ENCODE assay signal across 11 mouse cellular contexts in genomic region chr16:84966983-84967382, GRCm38 (mm10).
DNase-seq lines count a peak whose midpoint lies in the region; ATAC-seq lines count a peak whose summit lies in the region.
"Had no signal": no experiment of that assay in that cellular context is flagged by ENCODE, and none has a peak within 500 bp of the region (broad histone marks: within the 10 kb centered on the region; RNA-seq: fewer than 3 reads in every experiment).

No protein-coding gene starts in this region.

- H3K27me3 ChIP-seq in hindbrain, embryonic 14.5 days (ENCODE audit: control insufficient read depth, insufficient read depth, low read length), result no peaks in the 10 kb centered on the region
- H3K27me3 ChIP-seq: lung, embryonic 15.5 days had no signal

- peak overlapping the region; percentile 27; the same call in 1 of the 2 replicates for H3K27ac ChIP-seq in hindbrain, embryonic 14.5 days
- H3K27ac ChIP-seq: lung, embryonic 15.5 days had no signal

- 52% methylated on average over 4 of the region's 4 CpGs for WGBS in hindbrain, embryonic 14.5 days

- DNase-seq in heart, adult 11 months, result peak; percentile 93
- DNase-seq in heart, postnatal 25 days (ENCODE audit: low spot score), result no peak
- DNase-seq in 3T3-L1 (ENCODE audit: low read depth, low spot score), result peak; percentile 35
- DNase-seq in Muller cell, postnatal 12 days (ENCODE audit: inconsistent ontology term), result peak; percentile 60
- no peak for DNase-seq in hindbrain, embryonic 14.5 days (ENCODE audit: low spot score)
- DNase-seq in natural killer cell, adult 2 months (ENCODE audit: low spot score in 2 of 2), result no peak
- DNase-seq in frontal cortex, postnatal 14 days (ENCODE audit: low spot score in 2 of 2), result no peak
- DNase-seq: gastrocnemius, postnatal 10 days; kidney, adult 8-10 months had no signal

- ATAC-seq in hindbrain, embryonic 14.5 days (ENCODE audit: low FRiP score), result no peak
- ATAC-seq in activated CD4-positive, CD25-positive, alpha-beta regulatory T cell, adult 4 months, result no peak

- peaks cover 62% of the 10 kb centered on the region for H3K36me3 ChIP-seq in hindbrain, embryonic 14.5 days (replicated peaks; ENCODE audit: control insufficient read depth, insufficient read depth)

- H3K9ac ChIP-seq in hindbrain, embryonic 14.5 days, result no peak overlapping the region
- H3K9ac ChIP-seq: lung, embryonic 15.5 days had no signal

- H3K4me3 ChIP-seq in hindbrain, embryonic 14.5 days (replicated peaks; ENCODE audit: low read length), result no peak overlapping the region
- H3K4me3 ChIP-seq: lung, embryonic 15.5 days had no signal

- intact Hi-C loops in heart, postnatal 25 days (cut with DNase I), result no loop called here

- no peaks in the 10 kb centered on the region for H3K9me3 ChIP-seq in hindbrain, embryonic 14.5 days (ENCODE audit: control insufficient read depth, low read length)
- H3K9me3 ChIP-seq: lung, embryonic 15.5 days had no signal

- no peak overlapping the region for H3K4me2 ChIP-seq in hindbrain, embryonic 14.5 days (replicated peaks)
- H3K4me2 ChIP-seq: lung, embryonic 15.5 days had no signal

- H3K4me1 ChIP-seq in hindbrain, embryonic 14.5 days (replicated peaks; ENCODE audit: control insufficient read depth, insufficient read depth, low read length), result peaks cover 7% of the 10 kb centered on the region; the same call in 1 of the 2 replicates

Comparison
In these comparisons a context has a peak if more than half of its experiments do, and no peak if none do; other contexts are left out.
1. DNase-seq: peak in heart, adult 11 months (single experiment), 3T3-L1 (single experiment) and Muller cell, postnatal 12 days (single experiment); none in heart, postnatal 25 days (single experiment), hindbrain, embryonic 14.5 days (single experiment), natural killer cell, adult 2 months (0 of 2) and frontal cortex, postnatal 14 days (0 of 2).